Mouse (Mus musculus): ENCODE results near the gene Gm49395. TPM values are rescaled to one million over a fixed set of nuclear protein-coding genes. Genes with fewer than 3 reads are reported as not detected.

The Gm49395 gene
- polyA plus RNA-seq (2015; fragmentation: Nextera tagmentation; extraction: Ambion mirVana) = 4.9 TPM in 2 replicates

DNA sequence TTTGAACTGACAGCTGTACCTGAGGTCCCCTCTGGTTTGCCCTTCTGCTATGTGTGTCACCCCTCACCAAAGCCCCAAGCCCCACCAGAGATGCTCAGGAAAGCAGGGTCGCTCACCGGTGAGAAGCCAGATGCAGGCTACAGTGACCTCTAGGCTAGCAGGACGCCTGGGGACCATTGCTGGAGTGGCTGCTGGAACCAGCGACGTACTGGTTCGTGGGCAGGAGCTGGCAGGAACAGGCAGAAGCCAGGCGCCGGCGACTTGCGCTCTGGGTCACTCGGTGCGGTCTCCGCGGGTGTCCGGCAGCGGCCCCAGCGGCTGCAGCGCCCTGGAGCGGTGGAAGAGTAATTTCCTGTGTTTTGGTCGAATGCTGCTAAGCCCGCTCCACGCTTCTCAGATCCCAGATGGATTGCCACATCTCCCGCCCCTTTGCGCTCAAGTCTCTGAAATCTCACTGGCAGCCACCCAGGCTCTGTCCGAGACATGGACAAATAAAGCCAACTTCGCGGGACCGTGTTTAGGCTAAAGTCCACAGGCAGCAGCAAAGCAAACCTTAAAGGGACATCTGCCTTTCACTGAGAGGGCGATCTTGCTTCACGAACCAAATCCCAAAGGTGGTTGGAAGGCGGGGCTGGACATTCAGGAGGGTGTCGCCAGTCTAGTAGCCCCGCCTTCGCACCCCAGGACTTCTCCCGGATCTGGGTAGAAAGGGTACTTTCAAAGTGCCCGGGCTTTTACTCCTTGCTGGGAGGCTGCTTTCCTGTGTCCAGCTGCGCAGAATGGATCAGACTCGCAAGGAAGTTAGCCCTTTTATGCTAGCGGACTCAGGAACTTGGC lies at the start of gene Gm49395, which contains the start of gene Itga1:
TSS of gene Gm49395 (minus strand) at position 567 of the 837 bp plus-strand sequence.
TSS of gene Itga1 (minus strand) at position 610 of the 837 bp plus-strand sequence.
- Histone ChIP-seq H3K27me3 (ENCODE audit: control insufficient read depth, insufficient read depth, low read length) (no peaks in the 10 kb centered on the region), H3K4me2 (ENCODE audit: low read depth, low read length) (peak within 1 kb of the TSS; percentile 84), H3K27ac (ENCODE audit: low read length) (peak within 1 kb of the TSS; percentile 97), H3K4me3 (replicated peaks; ENCODE audit: low read length) (peak within 1 kb of the TSS; percentile 58), H3K4me1 (ENCODE audit: control insufficient read depth, insufficient read depth, low read length) (0 out of 2 replicates have a peak, but pooled peaks cover 4% of the 10 kb centered on the region), H3K9ac (ENCODE audit: low read length) (peak within 1 kb of the TSS; percentile 74), H3K36me3 (ENCODE audit: control insufficient read depth, insufficient read depth, low read length) (no peaks in the 10 kb centered on the region), H3K9me3 (replicated peaks; ENCODE audit: control insufficient read depth, low read length) (no peaks in the 10 kb centered on the region)
- 0% methylated on average over 39 of the region's 39 CpGs for WGBS
- ATAC-seq (ENCODE audit: insufficient read depth, low FRiP score) = peak; percentile 92

GRCm38 (mm10) chr13:115150602-115151001 lies 48.9 kb upstream of the Gm49395 start:
- H3K27ac ChIP-seq (ENCODE audit: low read length) = no peak overlapping the region
- H3K27me3 ChIP-seq (ENCODE audit: control insufficient read depth, insufficient read depth, low read length) = no peaks in the 10 kb centered on the region
- H3K4me3 ChIP-seq (replicated peaks; ENCODE audit: low read length) = no peak overlapping the region
- no peaks in the 10 kb centered on the region for H3K36me3 ChIP-seq (ENCODE audit: control insufficient read depth, insufficient read depth, low read length)
- no peak overlapping the region for H3K9ac ChIP-seq (ENCODE audit: low read length)
- 74% methylated on average over 1 of the region's 1 CpGs for WGBS
- no peaks in the 10 kb centered on the region for H3K9me3 ChIP-seq (replicated peaks; ENCODE audit: control insufficient read depth, low read length)
- H3K4me2 ChIP-seq (ENCODE audit: low read depth, low read length) = no peak overlapping the region
- no peaks in the 10 kb centered on the region for H3K4me1 ChIP-seq (ENCODE audit: control insufficient read depth, insufficient read depth, low read length)
- ATAC-seq (ENCODE audit: insufficient read depth, low FRiP score) = no peak

- H3K4me1 ChIP-seq (ENCODE audit: control insufficient read depth, insufficient read depth, low read length) = no peaks in the 10 kb centered on the region
- WGBS = 84% methylated on average over 6 of the region's 6 CpGs
Observed at GRCm38 (mm10) chr13:115149849-115150248, 48.1 kb upstream of the Gm49395 start.

DNA sequence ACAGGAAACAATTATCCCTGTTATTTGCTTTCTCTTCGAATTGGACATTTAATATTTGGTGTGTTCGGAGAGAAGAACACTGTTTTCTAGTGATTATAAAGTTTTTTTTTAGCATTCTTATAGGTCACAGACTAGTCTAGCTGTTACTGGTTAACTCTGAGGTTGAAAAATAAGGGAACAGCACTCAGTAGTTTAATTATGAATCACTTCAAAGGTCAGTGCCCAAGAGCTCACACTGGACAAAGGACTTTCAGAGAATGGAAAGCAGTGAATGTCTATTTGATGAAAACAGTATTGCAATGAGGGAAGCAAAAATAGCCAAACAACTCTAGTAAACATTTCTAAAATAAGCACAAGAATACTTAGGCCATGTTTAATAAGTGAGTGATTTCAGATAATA lies 41.9 kb upstream of the Gm49395 start:
- H3K4me3 ChIP-seq (replicated peaks; ENCODE audit: low read length) = no peak overlapping the region
- H3K4me2 ChIP-seq (ENCODE audit: low read depth, low read length) = no peak overlapping the region
- ATAC-seq (ENCODE audit: insufficient read depth, low FRiP score) = no peak
- no peaks in the 10 kb centered on the region for H3K4me1 ChIP-seq (ENCODE audit: control insufficient read depth, insufficient read depth, low read length)
- no peak overlapping the region for H3K27ac ChIP-seq (ENCODE audit: low read length)
- 87% methylated on average over 2 of the region's 2 CpGs for WGBS
- no peaks in the 10 kb centered on the region for H3K36me3 ChIP-seq (ENCODE audit: control insufficient read depth, insufficient read depth, low read length)
- no peaks in the 10 kb centered on the region for H3K27me3 ChIP-seq (ENCODE audit: control insufficient read depth, insufficient read depth, low read length)
- H3K9ac ChIP-seq (ENCODE audit: low read length) = no peak overlapping the region
- H3K9me3 ChIP-seq (replicated peaks; ENCODE audit: control insufficient read depth, low read length) = no peaks in the 10 kb centered on the region

More at GRCm38 (mm10) chr13:115149849-115150248, 48.1 kb upstream of the Gm49395 start:
- Histone ChIP-seq H3K27me3 (ENCODE audit: control insufficient read depth, insufficient read depth, low read length) (no peaks in the 10 kb centered on the region), H3K4me2 (ENCODE audit: low read depth, low read length) (no peak overlapping the region), H3K9me3 (replicated peaks; ENCODE audit: control insufficient read depth, low read length) (no peaks in the 10 kb centered on the region), H3K36me3 (ENCODE audit: control insufficient read depth, insufficient read depth, low read length) (no peaks in the 10 kb centered on the region), H3K4me3 (replicated peaks; ENCODE audit: low read length) (no peak overlapping the region), H3K27ac (ENCODE audit: low read length) (no peak overlapping the region), H3K9ac (ENCODE audit: low read length) (no peak overlapping the region)
- ATAC-seq (ENCODE audit: insufficient read depth, low FRiP score) = no peak

GRCm38 (mm10) chr13:115142066-115142465 lies 40.3 kb upstream of the Gm49395 start:
- H3K36me3 ChIP-seq (ENCODE audit: control insufficient read depth, insufficient read depth, low read length) = no peaks in the 10 kb centered on the region
- 80% methylated on average over 3 of the region's 3 CpGs for WGBS
- H3K4me1 ChIP-seq (ENCODE audit: control insufficient read depth, insufficient read depth, low read length) = no peaks in the 10 kb centered on the region
- H3K27me3 ChIP-seq (ENCODE audit: control insufficient read depth, insufficient read depth, low read length) = no peaks in the 10 kb centered on the region
- no peak overlapping the region for H3K4me2 ChIP-seq (ENCODE audit: low read depth, low read length)
- H3K9ac ChIP-seq (ENCODE audit: low read length) = no peak overlapping the region
- no peaks in the 10 kb centered on the region for H3K9me3 ChIP-seq (replicated peaks; ENCODE audit: control insufficient read depth, low read length)
- no peak for ATAC-seq (ENCODE audit: insufficient read depth, low FRiP score)
- no peak overlapping the region for H3K27ac ChIP-seq (ENCODE audit: low read length)
- no peak overlapping the region for H3K4me3 ChIP-seq (replicated peaks; ENCODE audit: low read length)

DNA sequence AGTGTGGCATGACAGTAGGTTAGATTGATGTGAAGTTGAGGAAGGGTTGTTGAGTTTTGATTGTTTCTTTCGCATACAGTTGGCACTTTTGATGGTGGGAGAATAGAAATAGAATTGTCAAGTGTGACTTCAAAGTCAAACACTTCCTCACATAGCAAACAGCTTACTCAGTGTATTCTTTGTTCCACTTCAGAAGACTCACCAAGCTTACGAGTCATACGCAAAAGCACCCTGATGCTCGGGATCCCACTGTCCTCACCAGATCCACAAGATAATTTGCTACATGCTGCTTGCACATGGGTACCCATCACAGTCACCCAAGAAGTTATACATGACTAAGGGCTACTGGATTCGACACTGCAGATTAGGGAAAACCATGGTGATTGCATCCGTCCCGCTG lies 36.8 kb upstream of the Gm49395 start:
- H3K4me2 ChIP-seq (ENCODE audit: low read depth, low read length) = no peak overlapping the region
- H3K27me3 ChIP-seq (ENCODE audit: control insufficient read depth, insufficient read depth, low read length) = no peaks in the 10 kb centered on the region
- no peaks in the 10 kb centered on the region for H3K9me3 ChIP-seq (replicated peaks; ENCODE audit: control insufficient read depth, low read length)
- H3K27ac ChIP-seq (ENCODE audit: low read length) = no peak overlapping the region
- WGBS = 85% methylated on average over 7 of the region's 7 CpGs
- no peak for ATAC-seq (ENCODE audit: insufficient read depth, low FRiP score)
- no peak overlapping the region for H3K4me3 ChIP-seq (replicated peaks; ENCODE audit: low read length)
- H3K9ac ChIP-seq (ENCODE audit: low read length) = no peak overlapping the region
- no peaks in the 10 kb centered on the region for H3K36me3 ChIP-seq (ENCODE audit: control insufficient read depth, insufficient read depth, low read length)
- H3K4me1 ChIP-seq (ENCODE audit: control insufficient read depth, insufficient read depth, low read length) = no peaks in the 10 kb centered on the region

DNA sequence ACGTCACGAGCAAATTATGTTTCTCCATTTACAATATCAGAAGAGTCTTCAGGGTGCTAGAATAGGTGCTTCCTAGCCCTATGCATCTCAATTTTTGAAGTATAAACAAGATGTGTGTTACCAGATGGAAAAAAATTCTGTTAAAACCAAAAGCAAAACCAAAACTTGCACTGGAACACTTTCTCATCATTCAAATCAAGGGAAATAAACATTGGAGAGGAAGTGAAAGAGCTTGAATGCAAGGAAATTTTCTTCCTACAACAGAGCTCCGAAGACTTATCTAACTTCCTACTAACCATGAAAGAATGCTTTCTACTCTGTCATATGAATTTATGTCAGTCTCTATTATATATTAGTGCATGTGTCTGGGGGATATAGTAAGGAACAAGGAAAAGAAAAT lies 35.0 kb upstream of the Gm49395 start:
- no peak for ATAC-seq (ENCODE audit: insufficient read depth, low FRiP score)
- no peak overlapping the region for H3K9ac ChIP-seq (ENCODE audit: low read length)
- WGBS = 66% methylated on average over 3 of the region's 3 CpGs
- no peaks in the 10 kb centered on the region for H3K36me3 ChIP-seq (ENCODE audit: control insufficient read depth, insufficient read depth, low read length)
- no peaks in the 10 kb centered on the region for H3K9me3 ChIP-seq (replicated peaks; ENCODE audit: control insufficient read depth, low read length)
- H3K27ac ChIP-seq (ENCODE audit: low read length) = no peak overlapping the region
- H3K4me2 ChIP-seq (ENCODE audit: low read depth, low read length) = no peak overlapping the region
- H3K4me3 ChIP-seq (replicated peaks; ENCODE audit: low read length) = peak overlapping the region; percentile 16; the same call in 1 of the 2 replicates
- no peaks in the 10 kb centered on the region for H3K4me1 ChIP-seq (ENCODE audit: control insufficient read depth, insufficient read depth, low read length)
- no peaks in the 10 kb centered on the region for H3K27me3 ChIP-seq (ENCODE audit: control insufficient read depth, insufficient read depth, low read length)

DNA sequence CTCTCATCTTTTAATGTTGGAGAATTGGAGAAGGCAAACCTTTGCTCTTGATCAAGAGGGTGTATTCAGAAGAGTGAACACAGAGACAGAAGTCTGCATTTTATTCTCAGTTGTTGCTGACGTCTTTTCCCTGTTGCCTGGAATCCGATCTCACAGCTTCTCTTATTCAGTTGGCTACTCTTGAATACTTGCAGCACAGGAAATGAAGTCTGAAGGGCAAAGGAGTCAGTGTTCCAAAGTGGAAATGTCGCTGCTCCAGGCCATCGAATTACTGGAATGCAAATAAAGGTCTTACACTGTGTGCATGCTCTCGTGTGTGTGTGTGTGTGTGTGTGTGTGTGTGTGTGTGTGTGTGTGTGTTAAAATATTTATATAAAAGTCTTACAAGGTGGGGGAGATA lies 30.7 kb upstream of the Gm49395 start:
- H3K4me2 ChIP-seq (ENCODE audit: low read depth, low read length) = no peak overlapping the region
- H3K27me3 ChIP-seq (ENCODE audit: control insufficient read depth, insufficient read depth, low read length) = no peaks in the 10 kb centered on the region
- H3K9me3 ChIP-seq (replicated peaks; ENCODE audit: control insufficient read depth, low read length) = no peaks in the 10 kb centered on the region
- no peak overlapping the region for H3K4me3 ChIP-seq (replicated peaks; ENCODE audit: low read length)
- WGBS = 19% methylated on average over 5 of the region's 5 CpGs
- no peaks in the 10 kb centered on the region for H3K4me1 ChIP-seq (ENCODE audit: control insufficient read depth, insufficient read depth, low read length)
- H3K27ac ChIP-seq (ENCODE audit: low read length) = no peak overlapping the region
- H3K9ac ChIP-seq (ENCODE audit: low read length) = no peak overlapping the region
- no peak for ATAC-seq (ENCODE audit: insufficient read depth, low FRiP score)
- no peaks in the 10 kb centered on the region for H3K36me3 ChIP-seq (ENCODE audit: control insufficient read depth, insufficient read depth, low read length)

- WGBS = 56% methylated on average over 3 of the region's 3 CpGs
- Histone ChIP-seq H3K9ac (ENCODE audit: low read length) (no peak overlapping the region), H3K4me3 (replicated peaks; ENCODE audit: low read length) (no peak overlapping the region), H3K36me3 (ENCODE audit: control insufficient read depth, insufficient read depth, low read length) (no peaks in the 10 kb centered on the region), H3K4me2 (ENCODE audit: low read depth, low read length) (no peak overlapping the region), H3K27me3 (ENCODE audit: control insufficient read depth, insufficient read depth, low read length) (no peaks in the 10 kb centered on the region), H3K27ac (ENCODE audit: low read length) (no peak overlapping the region), H3K4me1 (ENCODE audit: control insufficient read depth, insufficient read depth, low read length) (no peaks in the 10 kb centered on the region), H3K9me3 (replicated peaks; ENCODE audit: control insufficient read depth, low read length) (no peaks in the 10 kb centered on the region)
- ATAC-seq (ENCODE audit: insufficient read depth, low FRiP score) = no peak
Observed at GRCm38 (mm10) chr13:115131381-115131780, 29.7 kb upstream of the Gm49395 start.

Data from stomach, embryonic 16.5 days (tissue).